In the genomic region with DNA sequence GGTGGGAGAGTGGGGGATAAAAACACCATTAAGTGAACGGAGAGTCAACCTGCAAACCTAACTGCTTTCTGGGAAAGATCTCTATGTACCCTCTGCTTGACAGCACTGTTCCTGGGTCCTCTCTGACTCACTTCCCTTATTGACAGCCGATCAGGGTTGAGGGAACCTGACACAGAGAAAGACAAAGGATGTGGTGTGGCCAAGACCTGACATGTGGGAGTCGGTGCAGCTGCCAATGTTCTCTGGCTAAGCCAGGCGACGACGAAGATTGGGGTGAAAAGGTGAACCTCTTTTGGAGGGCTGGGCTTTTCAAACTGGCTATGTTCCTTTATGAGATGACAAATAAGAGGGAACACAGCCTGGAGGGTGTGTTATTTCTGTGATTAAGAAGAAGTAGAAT, we compare ENCODE assay signal across 10 mouse cellular contexts.
DNase-seq lines count a peak whose midpoint lies in the region; ATAC-seq and TF ChIP-seq lines count a peak whose summit lies in the region.
"Had no signal": no experiment of that assay in that cellular context is flagged by ENCODE, and none has a peak within 500 bp of the region (broad histone marks: within the 10 kb centered on the region; RNA-seq: fewer than 3 reads in every experiment).

No protein-coding gene starts in this region.

- no peak for TF ChIP-seq CTCF in gastrocnemius, adult 2 months (IDR thresholded peaks at IDR 0.05)

- no peaks in the 10 kb centered on the region for H3K4me1 ChIP-seq in embryonic facial prominence, embryonic 11.5 days (ENCODE audit: control insufficient read depth, insufficient read depth, low read length)
- H3K4me1 ChIP-seq: limb, embryonic 13.5 days; neural tube, embryonic 12.5 days had no signal

- ATAC-seq in embryonic facial prominence, embryonic 11.5 days (replicated peaks; ENCODE audit: insufficient number of reproducible peaks, low FRiP score, low TSS enrichment, low read depth): 0 out of 2 replicates have a peak, but pooled peaks have one; percentile 44
- ATAC-seq in megakaryocyte, adult 5-6 weeks (ENCODE audit: poor library complexity, severe bottlenecking): peak; percentile 90

- no peak overlapping the region for H3K4me2 ChIP-seq in embryonic facial prominence, embryonic 11.5 days (ENCODE audit: low read depth, low read length)
- H3K4me2 ChIP-seq: limb, embryonic 13.5 days; neural tube, embryonic 12.5 days had no signal

- peak; percentile 24 for DNase-seq in gastrocnemius, adult 18-20 months (ENCODE audit: low spot score)
- no peak for DNase-seq in gastrocnemius, adult 2 months
- peak; percentile 71 for DNase-seq in 416B (ENCODE audit: low read depth)
- no peak for DNase-seq in embryonic facial prominence, embryonic 11.5 days (ENCODE audit: low spot score)
- DNase-seq in right cerebral cortex, postnatal 14 days: no peak
- no peak for DNase-seq in adrenal gland, adult 18-20 months (ENCODE audit: low spot score in 2 of 2)
- no peak for DNase-seq in left cerebral cortex, postnatal 14 days (ENCODE audit: low spot score in 2 of 2)

- no peak overlapping the region for H3K4me3 ChIP-seq in gastrocnemius, adult 2 months
- H3K4me3 ChIP-seq in embryonic facial prominence, embryonic 11.5 days (ENCODE audit: low read depth, low read length): no peak overlapping the region
- H3K4me3 ChIP-seq: limb, embryonic 13.5 days; neural tube, embryonic 12.5 days had no signal

- 38% methylated on average over 6 of the region's 6 CpGs for WGBS in embryonic facial prominence, embryonic 11.5 days

- H3K27me3 ChIP-seq in embryonic facial prominence, embryonic 11.5 days (ENCODE audit: control insufficient read depth, insufficient read depth, low read length): no peaks in the 10 kb centered on the region
- H3K27me3 ChIP-seq: limb, embryonic 13.5 days; neural tube, embryonic 12.5 days had no signal

- H3K36me3 ChIP-seq in embryonic facial prominence, embryonic 11.5 days (replicated peaks; ENCODE audit: control insufficient read depth, insufficient read depth, low read depth, low read length): no peaks in the 10 kb centered on the region
- H3K36me3 ChIP-seq: limb, embryonic 13.5 days; neural tube, embryonic 12.5 days had no signal

- no peak overlapping the region for H3K9ac ChIP-seq in embryonic facial prominence, embryonic 11.5 days (replicated peaks; ENCODE audit: low read length)
- H3K9ac ChIP-seq: limb, embryonic 13.5 days; neural tube, embryonic 12.5 days had no signal

- no peak overlapping the region for H3K27ac ChIP-seq in gastrocnemius, adult 2 months
- no peak overlapping the region for H3K27ac ChIP-seq in embryonic facial prominence, embryonic 11.5 days (replicated peaks; ENCODE audit: low read depth, low read length)
- H3K27ac ChIP-seq: limb, embryonic 13.5 days; neural tube, embryonic 12.5 days had no signal

- intact Hi-C loops in gastrocnemius, adult 2 months (cut with DNase I): no loop called here
- intact Hi-C loops in left cerebral cortex, postnatal 14 days (cut with DNase I): no loop called here

- no peaks in the 10 kb centered on the region for H3K9me3 ChIP-seq in embryonic facial prominence, embryonic 11.5 days (replicated peaks; ENCODE audit: control insufficient read depth, low read length)
- H3K9me3 ChIP-seq: limb, embryonic 13.5 days; neural tube, embryonic 12.5 days had no signal

Comparison
In these comparisons a context has a peak if more than half of its experiments do, and no peak if none do; other contexts are left out.
1. DNase-seq: peak in gastrocnemius, adult 18-20 months (single experiment) and 416B (single experiment); none in gastrocnemius, adult 2 months (single experiment), embryonic facial prominence, embryonic 11.5 days (single experiment), right cerebral cortex, postnatal 14 days (single experiment), adrenal gland, adult 18-20 months (0 of 2) and left cerebral cortex, postnatal 14 days (0 of 2).